Mouse (Mus musculus) heart, embryonic 15.5 days (tissue): ENCODE measurements around the gene Ubr3. TPM values are rescaled to one million over a fixed set of nuclear protein-coding genes. Genes with fewer than 3 reads are reported as not detected.

Experiments
- polyA plus RNA-seq: library from polyadenylated mRNA; unstranded; fragments of >200 nt; fragmentation: Nextera tagmentation; extraction: Ambion mirVana; gene quantifications from 2 replicates; pipeline ENCODE4 v1.2.1, GENCODE M21; 2015

Gene Ubr3
- polyA plus RNA-seq, 1 experiment from 2014 or later, result 9.1 TPM

Other genes with a start within 250 kb of the Ubr3 start
- 15.0 and 23.9 TPM in 2 replicates for gene Klhl41, start 227.1 kb upstream of the Ubr3 start, polyA plus RNA-seq
- 18.8 and 19.0 TPM in 2 replicates for gene Fastkd1, start 183.7 kb upstream of the Ubr3 start, polyA plus RNA-seq
- 83.5 and 98.4 TPM in 2 replicates for gene Ppig, start 174.7 kb upstream of the Ubr3 start, polyA plus RNA-seq
- gene Ccdc173, start 107.7 kb upstream of the Ubr3 start, polyA plus RNA-seq, result 1.4 and 1.7 TPM in 2 replicates
- gene Phospho2, start 107.6 kb upstream of the Ubr3 start, polyA plus RNA-seq, result 17.3 and 18.3 TPM in 2 replicates
- 46.4 and 53.0 TPM in 2 replicates for gene Klhl23, start 75.3 kb upstream of the Ubr3 start, polyA plus RNA-seq
- 173 and 201 TPM in 2 replicates for gene Ssb, start 35.7 kb upstream of the Ubr3 start, polyA plus RNA-seq
- gene Mettl5, start 11.6 kb upstream of the Ubr3 start, polyA plus RNA-seq, result 33.5 and 38.1 TPM in 2 replicates
- 0.23 and 0.25 TPM in 2 replicates for gene Myo3b, start 141.9 kb downstream of the Ubr3 start, polyA plus RNA-seq